Mouse (Mus musculus) left cerebral cortex, postnatal 10 days (tissue): ENCODE results near the gene Lcn4. TPM values are rescaled to one million over a fixed set of nuclear protein-coding genes. Genes with fewer than 3 reads are reported as not detected.
"Not testable (repeated sequence)": the region's sequence is repeated elsewhere in the genome, so short reads cannot be mapped to it uniquely, and the experiment has no call there.

ENCODE experiments used
- DNase-seq, 2 experiments: peaks; one replicate each; pipeline ENCODE4 v3.0.0; 2021 to 2022; ENCODE audit warnings: low spot score in 2 of 2, mixed read lengths in 1 of 2; ENCODE audit errors: extremely low spot score in 1 of 2
- intact Hi-C: fragments of 180-260 bp; cut with DNase I; formaldehyde crosslinking; loops from one replicate; pipeline ENCODE4 v1.15.1; 2025
- total RNA-seq, 2 experiments: library from RNA; stranded (reverse); gene quantifications; 2 replicates each; pipeline ENCODE4 v1.2.3; 2021

Gene Lcn4
- not detected for total RNA-seq

GRCm38 (mm10) chr2:26671182-26671581, at the start of gene Lcn4:
Gene Lcn4, minus strand, starts transcription at chr2:26671282.
- intact Hi-C loops: no loop called here
- DNase-seq: no peak

- DNase-seq: no peak
- intact Hi-C loops: no loop called here
Measured at GRCm38 (mm10) chr2:26686171-26686675, 15.1 kb upstream of the Lcn4 start.

- intact Hi-C loops: no loop called here
- DNase-seq: no peak
Measured at GRCm38 (mm10) chr2:26668746-26669145, 2.3 kb downstream of the Lcn4 start.

- peak in 1 of 2 experiments; percentile 46 for DNase-seq
- intact Hi-C loops: not testable (repeated sequence)
Measured at GRCm38 (mm10) chr2:26663551-26663950, 7.5 kb downstream of the Lcn4 start.

GRCm38 (mm10) chr2:26663112-26663511, 8.0 kb downstream of the Lcn4 start:
- intact Hi-C loops: no loop called here
- no peak for DNase-seq

GRCm38 (mm10) chr2:26662509-26662882, 8.6 kb downstream of the Lcn4 start:
- no peak for DNase-seq
- intact Hi-C loops: no loop called here

- intact Hi-C loops: no loop called here
- DNase-seq: no peak
Measured at GRCm38 (mm10) chr2:26661768-26662508, 9.1 kb downstream of the Lcn4 start.

- intact Hi-C loops: no loop called here
Measured at GRCm38 (mm10) chr2:26661143-26661752, 9.8 kb downstream of the Lcn4 start.

GRCm38 (mm10) chr2:26657426-26657825, 13.7 kb downstream of the Lcn4 start:
- intact Hi-C loops: no loop called here

More at GRCm38 (mm10) chr2:26661143-26661752, 9.8 kb downstream of the Lcn4 start:
- DNase-seq: peak in 1 of 2 experiments; percentile 53

GRCm38 (mm10) chr2:26654687-26655086, 16.4 kb downstream of the Lcn4 start:
- intact Hi-C loops: no loop called here
- no peak for DNase-seq

More at GRCm38 (mm10) chr2:26657426-26657825, 13.7 kb downstream of the Lcn4 start:
- no peak for DNase-seq

GRCm38 (mm10) chr2:26646643-26647293, 24.3 kb downstream of the Lcn4 start:
- peak; percentile 62 to 79 for DNase-seq
- intact Hi-C loops: loop anchor here (10.0 kb wide), 1 partner anchor 388 kb away; no protein-coding TSS in a partner anchor

- intact Hi-C loops: loop anchor here (5.0 to 10.0 kb wide), 2 partner anchors 258 to 391 kb away; partner anchors contain the start of gene Surf6
- DNase-seq: no peak
Measured at GRCm38 (mm10) chr2:26643942-26644341, 27.1 kb downstream of the Lcn4 start.

GRCm38 (mm10) chr2:26641006-26641647, 30.0 kb downstream of the Lcn4 start:
- intact Hi-C loops: loop anchor here (5.0 to 10.0 kb wide), 2 partner anchors 261 to 394 kb away; partner anchors contain the start of gene Surf6
- DNase-seq: no peak

- intact Hi-C loops: loop anchor here (5.0 to 10.0 kb wide), 3 partner anchors 193 to 395 kb away; partner anchors contain the start of genes Sec16a and Surf6
- DNase-seq: peak; percentile 96 to 98
Measured at GRCm38 (mm10) chr2:26639838-26640830, 30.9 kb downstream of the Lcn4 start.

- DNase-seq: no peak
- intact Hi-C loops: loop anchor here (5.0 kb wide), 1 partner anchor 192 kb away; the partner anchor contains the start of gene Sec16a
Measured at GRCm38 (mm10) chr2:26639083-26639482, 32.0 kb downstream of the Lcn4 start.

- intact Hi-C loops: loop anchor here (5.0 kb wide), 1 partner anchor 191 kb away; the partner anchor contains the start of gene Sec16a
Measured at GRCm38 (mm10) chr2:26638572-26638971, 32.5 kb downstream of the Lcn4 start.

GRCm38 (mm10) chr2:26638039-26638438, 33.0 kb downstream of the Lcn4 start:
- peak in 1 of 2 experiments; percentile 17 for DNase-seq
- intact Hi-C loops: loop anchor here (5.0 kb wide), 1 partner anchor 191 kb away; the partner anchor contains the start of gene Sec16a

More at GRCm38 (mm10) chr2:26638572-26638971, 32.5 kb downstream of the Lcn4 start:
- no peak for DNase-seq
